Mouse (Mus musculus) layer of hippocampus, adult 18-20 months (tissue): Measurements from ENCODE around the gene Gtf2h4. TPM values are rescaled to one million over a fixed set of nuclear protein-coding genes. Genes with fewer than 3 reads are reported as not detected.

Experiments used
- DNase-seq, 2 experiments: peaks; one replicate each; pipeline ENCODE4 v3.0.0; 2022; ENCODE audit warnings: low spot score in 2 of 2
- long read RNA-seq: library from polyadenylated mRNA; stranded (forward); transcript quantifications from one replicate; pipeline ENCODE4 v2.0.0, GENCODE M21; 2021
- total RNA-seq, 2 experiments: library from RNA; stranded (reverse); gene quantifications; 2 replicates each; pipeline ENCODE4 v1.2.3; 2021

The Gtf2h4 gene
- 10 to 100 TPM; 33.3 to 34.5 TPM for total RNA-seq
- long read RNA-seq, transcript Gtf2h4-201 (14 exons, 1,679 nt) = major isoform, 15 of 24 reads
- long read RNA-seq, partial matches to known transcripts = 3 of 24 reads
- long read RNA-seq, other reads (novel, unspliced or antisense) = 5 of 24 reads

DNA sequence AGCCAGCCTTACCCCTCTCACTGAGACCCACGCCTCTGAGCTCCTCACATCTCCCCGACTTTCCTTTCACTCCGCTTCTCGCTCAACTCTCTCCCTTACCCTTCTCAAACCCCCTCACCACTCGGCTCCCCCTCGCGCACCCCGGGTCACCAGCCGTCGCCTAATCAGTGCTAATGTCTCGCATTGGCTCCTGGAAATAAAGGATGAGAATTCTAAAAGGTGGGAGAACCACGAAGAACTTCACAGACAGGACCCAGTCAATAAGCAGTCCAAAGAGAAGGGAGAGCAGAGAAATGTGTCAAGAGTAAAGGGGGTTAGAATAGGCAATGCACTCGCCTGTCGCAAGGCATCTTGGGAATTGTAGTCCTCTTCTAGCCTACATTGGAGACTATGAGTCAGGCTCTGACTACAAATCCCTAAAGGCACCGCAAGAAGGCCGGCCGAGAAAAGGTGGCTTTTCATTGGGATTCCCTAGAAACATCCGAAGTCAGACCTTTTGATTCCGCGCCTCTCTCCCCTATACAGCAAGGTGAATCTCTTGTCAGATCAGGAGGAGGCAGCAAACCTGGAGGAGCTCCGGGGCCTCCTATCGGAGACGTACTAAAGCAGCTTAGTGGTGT, at the start of gene Gtf2h4:
Gene Gtf2h4, minus strand, starts transcription at position 324 of the 620 bp plus-strand sequence.
- peak; percentile 89 to 97 for DNase-seq

- no peak for DNase-seq
Observed at GRCm38 (mm10) chr17:35721676-35722075, 48.1 kb upstream of the Gtf2h4 start.

- no peak for DNase-seq
Observed at GRCm38 (mm10) chr17:35720340-35720727, 46.8 kb upstream of the Gtf2h4 start.

DNA sequence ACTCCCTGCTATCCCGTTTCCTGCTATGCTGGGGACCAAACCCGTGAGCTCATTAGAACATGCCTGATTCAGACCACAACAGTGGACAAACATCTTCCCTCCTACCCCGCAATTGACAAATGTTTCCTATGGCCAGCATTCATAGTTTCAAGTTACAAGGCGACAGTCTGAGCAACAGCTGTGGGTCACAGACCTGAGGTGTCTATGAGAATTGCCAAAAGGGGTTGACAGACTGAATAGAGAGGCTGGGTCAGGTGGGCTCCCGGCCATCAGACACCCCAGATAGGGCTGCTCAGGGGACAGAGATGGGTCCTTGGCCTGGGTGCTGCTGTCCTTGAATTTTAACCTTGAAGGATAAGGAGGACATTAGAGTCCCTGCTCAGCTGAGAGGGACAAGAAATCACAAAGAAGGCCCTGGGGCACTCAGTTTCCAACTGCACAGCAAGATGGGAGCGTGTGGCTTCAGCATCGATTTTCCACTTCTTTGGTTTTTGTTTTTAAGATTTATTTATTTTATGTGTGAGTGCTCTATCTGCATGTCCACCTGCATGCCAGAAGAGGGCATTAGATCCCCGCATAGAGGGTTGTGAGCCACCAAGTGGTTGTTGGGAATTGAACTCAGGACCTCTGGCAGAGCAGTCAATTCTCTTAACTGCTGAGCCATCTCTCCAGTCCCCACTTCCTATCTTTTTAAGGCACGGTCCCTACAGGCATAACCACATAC, 46.2 kb upstream of the Gtf2h4 start:
- DNase-seq = no peak

GRCm38 (mm10) chr17:35717080-35717479, 43.5 kb upstream of the Gtf2h4 start:
- DNase-seq = no peak

DNA sequence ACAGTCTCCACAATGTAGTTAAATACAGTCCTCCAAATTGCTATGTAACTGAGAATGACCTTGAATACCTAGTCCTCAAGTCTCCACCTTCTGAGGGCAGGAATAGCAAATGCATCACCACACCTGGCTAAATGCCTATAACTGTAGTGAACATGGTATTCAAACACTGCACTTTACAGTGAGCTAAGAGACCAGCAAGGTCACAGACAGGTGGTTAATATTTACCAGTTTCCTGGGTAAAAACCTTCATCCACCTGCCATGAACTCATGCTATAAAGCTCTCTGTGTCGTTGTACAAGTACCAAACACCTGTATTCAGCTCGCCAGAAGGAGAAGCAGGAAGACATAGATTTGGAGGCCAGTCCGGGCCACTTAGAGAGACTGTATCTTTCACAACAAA, 42.6 kb upstream of the Gtf2h4 start:
- DNase-seq = no peak

- DNase-seq = no peak
Observed at GRCm38 (mm10) chr17:35710705-35711347, 37.3 kb upstream of the Gtf2h4 start.

GRCm38 (mm10) chr17:35708611-35709010, 35.1 kb upstream of the Gtf2h4 start:
- no peak for DNase-seq

- DNase-seq = no peak
Observed at GRCm38 (mm10) chr17:35707929-35708328, 34.4 kb upstream of the Gtf2h4 start.

- peak in 1 of 2 experiments; percentile 51 for DNase-seq
Observed at GRCm38 (mm10) chr17:35705836-35706235, 32.3 kb upstream of the Gtf2h4 start.

DNA sequence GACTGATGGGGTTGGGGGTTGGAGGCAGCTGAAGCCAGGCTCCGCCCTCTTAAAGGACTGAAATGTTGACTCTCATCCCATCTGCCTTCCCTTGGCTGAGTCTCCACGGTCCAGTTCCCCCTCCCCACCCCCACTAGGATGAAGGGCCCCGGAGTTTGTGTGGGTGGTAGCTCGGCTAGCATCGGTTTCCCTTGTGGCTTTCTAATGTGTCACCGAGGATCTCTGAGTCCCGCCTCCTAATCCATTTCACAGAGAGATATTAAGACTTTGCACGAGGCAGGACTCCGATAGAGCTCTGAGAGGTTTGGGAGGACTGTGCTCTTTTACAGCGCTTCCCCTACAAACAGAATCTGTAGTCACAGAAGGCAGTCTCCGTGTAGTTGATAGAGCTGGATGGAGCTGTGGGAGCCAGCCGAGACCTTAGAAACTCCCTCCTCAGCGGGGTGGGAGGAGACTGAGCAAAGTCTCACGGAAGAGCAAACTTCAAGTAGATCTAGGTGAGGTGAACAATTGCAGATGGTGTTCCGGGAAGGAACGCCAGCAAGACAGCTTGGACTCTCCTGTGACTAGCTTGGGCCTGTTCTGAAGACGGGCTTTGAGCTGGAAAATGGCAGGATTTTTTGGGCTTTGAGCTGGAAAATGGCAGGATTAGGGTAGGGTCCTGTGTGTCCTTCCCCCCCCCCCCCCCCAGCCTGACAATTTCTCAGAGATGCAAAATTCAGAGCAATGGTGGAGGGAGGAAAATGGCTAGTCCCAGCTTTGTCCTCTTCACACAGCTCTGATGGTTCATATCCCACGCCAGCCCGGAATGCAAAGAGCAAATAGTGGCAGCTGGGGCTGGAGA, 31.3 kb upstream of the Gtf2h4 start, which contains the start of gene Ddr1:
Gene Ddr1, minus strand, starts transcription at position 1 of the 844 bp plus-strand sequence.
- no peak for DNase-seq

DNA sequence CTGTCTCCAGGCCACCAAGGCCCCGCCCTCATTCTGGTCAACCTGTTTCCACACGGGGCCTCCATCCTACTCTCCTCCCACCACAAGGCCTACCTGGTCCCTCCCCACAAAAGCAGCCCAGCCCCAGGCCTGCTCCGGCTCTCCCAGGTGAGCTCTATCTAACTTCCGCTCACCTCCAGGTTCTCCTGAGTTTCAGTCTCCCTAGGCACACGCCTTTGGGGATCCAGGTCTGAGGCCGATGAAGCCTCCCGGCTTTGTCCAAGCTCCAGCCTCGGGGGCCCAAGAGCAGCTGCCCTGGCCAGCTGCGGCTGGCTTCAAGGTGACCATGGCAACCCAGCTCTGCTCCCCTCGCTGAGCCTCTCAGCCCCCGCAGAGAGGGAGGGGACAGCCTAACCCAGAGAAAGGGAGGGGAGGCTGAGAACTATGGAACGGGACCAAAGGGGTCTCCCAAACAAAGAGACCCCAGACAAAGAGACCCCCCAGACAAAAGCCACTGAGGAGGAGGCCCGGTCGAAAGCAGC, 30.3 kb upstream of the Gtf2h4 start:
- DNase-seq = no peak

GRCm38 (mm10) chr17:35703065-35703464, 29.5 kb upstream of the Gtf2h4 start:
- DNase-seq = no peak

DNA sequence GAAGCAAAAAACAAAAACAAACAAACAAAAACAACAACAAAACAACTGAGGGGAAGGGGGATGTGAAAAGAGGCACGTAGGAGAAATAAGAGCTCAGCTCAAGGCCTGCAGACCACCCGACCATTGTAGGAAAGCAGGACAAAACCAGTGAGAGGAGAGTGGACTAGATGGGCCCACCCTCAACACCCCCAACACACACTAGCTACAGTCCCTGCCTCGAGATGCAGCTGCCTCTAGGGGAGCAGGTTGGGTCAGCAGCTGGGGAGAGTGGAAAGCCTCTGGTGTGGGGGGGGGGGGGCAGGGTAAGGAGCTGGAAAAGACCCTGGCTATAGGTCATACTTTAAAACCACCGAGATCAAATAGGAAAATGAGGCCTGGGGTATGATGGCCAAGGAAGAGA, 29.1 kb upstream of the Gtf2h4 start:
- DNase-seq = no peak

GRCm38 (mm10) chr17:35701978-35702461, 28.5 kb upstream of the Gtf2h4 start:
- no peak for DNase-seq

DNA sequence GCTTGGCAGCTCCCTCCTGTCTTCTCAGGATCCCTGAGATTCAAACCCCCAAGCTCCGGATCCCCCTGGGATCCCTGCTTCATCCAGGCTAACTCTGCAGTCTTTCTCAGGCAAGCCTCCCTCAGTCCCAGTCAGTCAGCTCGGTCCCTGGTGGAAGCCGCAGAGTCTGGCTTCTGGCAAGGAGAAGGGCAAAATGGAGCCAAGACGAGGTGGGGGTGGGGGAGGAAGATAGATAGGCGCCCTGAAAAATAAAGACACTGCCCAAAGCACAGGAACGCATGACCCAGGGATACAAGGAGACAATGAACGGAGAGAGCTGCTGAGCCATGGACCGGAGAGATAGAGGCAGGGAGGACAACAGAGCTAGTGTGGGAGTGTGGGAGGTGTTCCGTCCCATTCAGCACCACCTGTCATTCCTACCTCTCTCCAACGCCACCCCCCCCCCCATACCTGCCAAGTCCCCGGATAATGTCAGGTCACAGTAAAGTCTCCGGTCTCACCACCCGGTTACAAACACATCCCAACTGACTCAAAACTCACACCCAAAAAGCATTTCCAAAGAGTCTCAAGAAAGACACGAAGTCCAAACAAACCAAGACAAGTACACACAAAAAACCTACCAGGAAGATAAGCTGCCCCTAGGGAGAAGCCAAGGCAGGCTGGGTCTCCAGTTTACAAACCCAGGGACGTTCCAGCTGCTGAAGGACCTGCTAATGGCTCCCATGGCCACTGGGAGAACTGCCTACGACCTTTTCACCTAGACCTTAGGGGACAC, 27.9 kb upstream of the Gtf2h4 start:
- DNase-seq = no peak

DNA sequence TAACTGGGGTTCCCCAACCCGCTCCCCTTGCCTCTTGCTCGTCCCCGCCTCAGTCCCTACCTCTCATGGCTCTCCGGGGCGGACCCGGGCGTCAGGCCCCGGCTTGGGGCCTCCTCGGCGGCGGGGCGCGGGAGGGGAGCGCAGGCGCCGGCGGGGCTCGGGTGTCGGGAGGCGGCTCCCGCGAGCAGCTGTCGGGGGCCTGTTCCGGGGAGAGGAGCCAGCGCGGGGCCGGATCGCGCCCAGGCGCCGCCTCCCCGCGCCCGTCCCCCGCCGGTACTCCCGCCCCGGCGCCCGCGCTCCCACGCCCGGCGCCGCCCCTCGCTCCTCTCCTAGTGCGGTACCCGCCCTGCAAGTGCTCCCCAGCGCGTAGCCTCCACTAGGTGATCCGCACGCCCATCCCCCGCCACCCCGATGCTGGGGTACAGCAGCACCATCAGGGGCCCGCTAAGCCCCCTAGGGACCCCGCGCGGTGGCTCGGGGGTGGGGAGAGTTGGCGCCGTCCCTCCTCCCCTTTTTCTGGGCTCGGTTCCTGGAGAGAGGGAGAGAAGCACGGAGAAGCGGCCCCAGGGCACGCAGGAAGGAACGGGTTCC, 26.9 kb upstream of the Gtf2h4 start:
- DNase-seq = peak; percentile 83 to 88

GRCm38 (mm10) chr17:35699919-35700318, 26.4 kb upstream of the Gtf2h4 start:
- peak in 1 of 2 experiments; percentile 66 for DNase-seq

DNA sequence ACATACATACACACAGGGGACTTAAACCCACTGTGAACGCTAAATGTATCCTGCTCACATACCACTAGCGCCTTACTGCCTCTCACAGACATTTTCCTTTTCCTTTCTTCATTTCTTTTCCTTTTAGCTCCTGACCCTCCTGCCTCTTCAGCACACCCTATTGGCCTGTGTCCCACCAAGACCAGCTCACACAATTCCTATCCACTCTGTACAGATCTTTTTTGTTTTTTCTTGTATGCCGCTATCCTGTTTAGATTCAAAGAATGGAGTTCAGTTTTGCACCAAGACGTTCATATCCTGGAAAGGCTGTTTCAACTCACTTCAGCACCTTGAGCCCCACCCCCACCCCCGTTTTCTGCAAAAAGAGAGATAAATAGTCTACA, 25.0 kb upstream of the Gtf2h4 start:
- no peak for DNase-seq
